Mouse (Mus musculus) heart, adult 2 months (tissue): ENCODE results near the gene Bud23.

Source experiments
- CTCF ChIP-seq: fragments of 200-600 bp; IDR thresholded peaks from 2 replicates; pipeline ENCODE4 v1.8.1; 2022; ENCODE audit warnings: antibody characterized with exemption, mild to moderate bottlenecking, moderate library complexity
- EP300 ChIP-seq: fragments of 200-500 bp; IDR thresholded peaks from 2 replicates; pipeline ENCODE4 v1.6.1; 2011; ENCODE audit warnings: low read depth, low read length, control low read depth; ENCODE audit not compliant: insufficient read depth
- POLR2A ChIP-seq: fragments of 200-500 bp; IDR thresholded peaks from 2 replicates; pipeline ENCODE4 v1.6.1; 2011; ENCODE audit warnings: mild to moderate bottlenecking, low read depth, low read length, control low read depth; ENCODE audit not compliant: insufficient read depth

GRCm38 (mm10) chr5:135010841-135011743, 53.7 kb downstream of the Bud23 start:
- no peak for TF ChIP-seq POLR2A
- no peak for TF ChIP-seq CTCF
- no peak for TF ChIP-seq EP300
